Mouse (Mus musculus) ES-Bruce4 (cell line): Measurements from ENCODE around the gene Olig2.

Experiments
- EP300 ChIP-seq: IDR thresholded peaks from 2 replicates; pipeline ENCODE4 v1.6.1; 2011; ENCODE audit warnings: low read depth, low read length; ENCODE audit not compliant: insufficient read depth
- POLR2A ChIP-seq: IDR thresholded peaks from one replicate; pipeline ENCODE4 v1.8.1; 2011; ENCODE audit warnings: low read length; ENCODE audit not compliant: insufficient read depth

DNA sequence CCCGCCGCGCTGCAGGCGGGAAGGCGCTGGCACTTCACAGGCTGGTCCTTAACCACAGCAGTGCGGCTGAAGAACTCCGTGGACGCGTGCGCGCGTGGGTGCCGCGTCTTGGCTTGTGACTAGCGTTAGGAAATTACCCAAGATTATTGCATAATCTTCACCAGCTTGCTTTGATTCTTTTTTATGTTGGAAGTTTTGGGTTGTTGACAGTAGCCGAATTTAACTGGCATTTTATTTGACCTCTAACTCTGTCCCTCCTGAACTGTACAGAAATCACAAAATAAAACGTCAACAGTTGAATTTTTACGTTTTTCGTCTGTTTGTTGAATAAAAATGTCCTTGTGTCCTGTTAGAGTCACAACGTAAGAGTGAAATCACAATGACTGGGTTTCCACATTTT lies 46.4 kb downstream of the Olig2 start:
- TF ChIP-seq EP300 = no peak
- TF ChIP-seq POLR2A = no peak
